Mouse (Mus musculus) ES-Bruce4 (cell line): ENCODE data around the gene Frs2.

Source experiments
- CTCF ChIP-seq: IDR thresholded peaks from one replicate; pipeline ENCODE4 v1.8.1; 2011; ENCODE audit warnings: low read depth, low read length
- POLR2A ChIP-seq: IDR thresholded peaks from one replicate; pipeline ENCODE4 v1.8.1; 2011; ENCODE audit warnings: low read length; ENCODE audit not compliant: insufficient read depth

GRCm38 (mm10) chr10:117172069-117172468 is 23.7 kb upstream of the Frs2 start:
- TF ChIP-seq POLR2A = no peak
- no peak for TF ChIP-seq CTCF
